Mouse (Mus musculus) liver, postnatal 0 days (tissue): ENCODE results near the gene Dhdds. TPM values are rescaled to one million over a fixed set of nuclear protein-coding genes. Genes with fewer than 3 reads are reported as not detected.

Source experiments
- ATAC-seq: fragments of 200-750 bp; cut with Nextera tagmentation; 2 replicates; pipeline ENCODE4 v1.8.0; 2017; ENCODE audit warnings: mild to moderate bottlenecking, moderate library complexity
- DNase-seq: peaks from one replicate; pipeline ENCODE4 v3.0.0-alpha.2; 2016
- H3K27ac ChIP-seq: fragments of 300-500 bp; sonication (generic); 2 replicates; pipeline ENCODE4 v1.5.1; 2014; ENCODE audit warnings: antibody characterized with exemption, moderate library complexity, mild to moderate bottlenecking, low read depth
- H3K27me3 ChIP-seq: fragments of 300-500 bp; sonication (generic); 2 replicates; pipeline ENCODE4 v1.6.1; 2014; ENCODE audit warnings: low read length, control low read depth, mixed read lengths; ENCODE audit not compliant: insufficient read depth
- H3K36me3 ChIP-seq: fragments of 300-500 bp; sonication (generic); replicated peaks from 2 replicates; pipeline ENCODE4 v1.6.1; 2014; ENCODE audit warnings: mild to moderate bottlenecking, control low read depth, low read length, moderate library complexity, mixed read lengths; ENCODE audit not compliant: insufficient read depth
- H3K4me1 ChIP-seq: fragments of 300-500 bp; sonication (generic); 2 replicates; pipeline ENCODE4 v1.6.1; 2014; ENCODE audit warnings: antibody characterized with exemption, mild to moderate bottlenecking, control low read depth; ENCODE audit not compliant: insufficient read depth
- H3K4me2 ChIP-seq: fragments of 300-500 bp; sonication (generic); 2 replicates; pipeline ENCODE4 v1.6.1; 2014; ENCODE audit warnings: low read depth, mild to moderate bottlenecking, low read length, moderate library complexity, mixed read lengths
- H3K4me3 ChIP-seq: fragments of 300-500 bp; sonication (generic); 2 replicates; pipeline ENCODE4 v1.5.1; 2014; ENCODE audit warnings: low read depth, low read length
- H3K9ac ChIP-seq: fragments of 300-500 bp; sonication (generic); replicated peaks from 2 replicates; pipeline ENCODE4 v1.6.1; 2014; ENCODE audit warnings: mild to moderate bottlenecking, moderate library complexity
- H3K9me3 ChIP-seq: fragments of 300-500 bp; sonication (generic); 2 replicates; pipeline ENCODE4 v1.6.1; 2016; ENCODE audit warnings: mild to moderate bottlenecking, control low read depth, low read length, mixed read lengths
- CTCF ChIP-seq: sonication (generic); IDR thresholded peaks from 2 replicates; pipeline ENCODE4 v1.5.1; 2016; ENCODE audit warnings: antibody characterized with exemption, low read depth
- EP300 ChIP-seq: IDR thresholded peaks from 2 replicates; pipeline ENCODE4 v1.6.1; 2016; ENCODE audit warnings: antibody characterized with exemption, low read depth, mild to moderate bottlenecking
- WGBS: fragments of 180-500 bp; shearing (Covaris S2); extraction: QIAGEN DNeasy Blood & Tissue Kit; methylation state at CpG from one replicate; pipeline ENCODE4 v1.1.7; 2014; ENCODE audit not compliant: insufficient replicate concordance; 5-methylcytosine and 5-hydroxymethylcytosine counted together
- polyA plus RNA-seq: library from polyadenylated mRNA; unstranded; fragments of >200 nt; fragmentation: Nextera tagmentation; extraction: Ambion mirVana; gene quantifications from 2 replicates; pipeline ENCODE4 v1.2.1, GENCODE M21; 2015

The Dhdds gene
- polyA plus RNA-seq, 1 experiment from 2014 or later, result 10.3 TPM

GRCm38 (mm10) chr4:133970876-133971275, 29.8 kb downstream of the Dhdds start:
- DNase-seq, result no peak
- Histone ChIP-seq H3K4me3 (no peak overlapping the region), H3K9me3 (no peaks in the 10 kb centered on the region), H3K27me3 (no peaks in the 10 kb centered on the region), H3K9ac (no peak overlapping the region), H3K27ac (no peak overlapping the region; the same call in 1 of the 2 replicates), H3K36me3 (peaks cover 24% of the 10 kb centered on the region), H3K4me1 (peaks cover 27% of the 10 kb centered on the region), H3K4me2 (no peak overlapping the region)
- TF ChIP-seq EP300 (no peak), CTCF (no peak)
- WGBS, result 87% methylated on average over 13 of the region's 13 CpGs
- no peak for ATAC-seq

DNA sequence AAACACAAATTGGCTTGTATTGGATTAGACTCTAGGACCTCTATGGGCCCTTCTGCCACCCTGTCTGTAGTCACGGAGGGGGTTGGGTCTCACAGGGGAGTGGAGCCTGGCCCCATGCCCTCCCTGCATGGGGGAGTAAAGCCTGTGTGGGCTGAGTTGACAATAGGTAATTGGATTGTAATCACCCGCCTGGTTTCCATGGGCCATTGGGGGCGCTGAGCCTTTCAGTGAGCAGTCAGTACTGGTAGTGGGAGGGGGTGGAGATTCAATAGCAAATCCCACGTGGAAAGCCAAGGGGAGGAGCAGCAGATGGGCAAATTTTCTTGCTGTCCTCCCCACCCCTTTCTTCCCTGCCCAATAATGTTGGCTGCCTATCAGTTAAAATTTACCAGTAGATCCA, 30.5 kb downstream of the Dhdds start:
- no peak for TF ChIP-seq EP300
- no peak for TF ChIP-seq CTCF
- no peak overlapping the region for H3K9ac ChIP-seq
- H3K4me2 ChIP-seq, result no peak overlapping the region
- H3K27me3 ChIP-seq, result no peaks in the 10 kb centered on the region
- WGBS, result 61% methylated on average over 4 of the region's 4 CpGs
- DNase-seq (no peak), ATAC-seq (no peak)
- H3K36me3 ChIP-seq, result peaks cover 27% of the 10 kb centered on the region
- no peaks in the 10 kb centered on the region for H3K9me3 ChIP-seq
- no peak overlapping the region for H3K27ac ChIP-seq
- peaks cover 28% of the 10 kb centered on the region for H3K4me1 ChIP-seq
- no peak overlapping the region for H3K4me3 ChIP-seq

DNA sequence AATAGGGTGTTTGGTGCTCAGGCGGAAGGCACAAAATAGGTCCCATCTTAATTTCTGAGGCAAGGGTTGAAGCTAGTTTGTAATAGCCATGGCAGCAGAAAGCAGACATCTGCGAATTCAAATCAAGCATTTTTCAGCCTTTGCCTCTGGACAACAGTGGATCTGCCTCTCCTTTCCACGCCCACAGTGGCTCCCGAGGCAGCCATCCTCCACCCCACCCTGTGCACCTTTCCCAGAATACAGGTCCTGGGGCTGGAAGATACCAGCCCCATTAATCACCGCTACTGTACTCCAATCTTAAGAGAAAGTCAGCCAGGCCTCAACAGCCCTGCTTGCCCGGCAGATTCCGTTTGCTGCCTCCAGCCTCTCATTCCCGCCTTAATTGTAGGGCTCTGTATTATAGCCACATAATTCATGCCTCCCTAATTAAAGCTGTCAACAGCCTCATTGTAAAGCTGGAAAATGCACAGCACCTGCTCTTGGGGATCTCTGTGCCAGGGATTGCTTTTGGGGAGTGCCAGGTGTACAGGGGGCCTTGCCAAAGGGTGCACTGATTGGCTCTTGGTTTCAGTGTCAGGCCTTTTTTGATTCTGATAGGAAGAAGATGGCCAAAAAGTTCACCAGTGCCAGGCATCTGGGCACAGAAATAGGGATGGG, 31.5 kb downstream of the Dhdds start:
- H3K4me2 ChIP-seq, result peak overlapping the region; percentile 100; the same call in 1 of the 2 replicates
- H3K27me3 ChIP-seq, result no peaks in the 10 kb centered on the region
- H3K36me3 ChIP-seq, result peaks cover 23% of the 10 kb centered on the region
- no peak for TF ChIP-seq EP300
- no peak for TF ChIP-seq CTCF
- H3K4me1 ChIP-seq, result peaks cover 28% of the 10 kb centered on the region
- H3K4me3 ChIP-seq, result peak overlapping the region; percentile 96
- no peak for ATAC-seq
- peak overlapping the region; percentile 100 for H3K27ac ChIP-seq
- no peaks in the 10 kb centered on the region for H3K9me3 ChIP-seq
- 76% methylated on average over 8 of the region's 8 CpGs for WGBS
- DNase-seq, result no peak
- peak overlapping the region; percentile 100; the same call in 1 of the 2 replicates for H3K9ac ChIP-seq

- Histone ChIP-seq H3K27ac (peak within 1 kb of the TSS; percentile 100), H3K27me3 (no peaks in the 10 kb centered on the region), H3K36me3 (peaks cover 30% of the 10 kb centered on the region), H3K4me1 (peaks cover 28% of the 10 kb centered on the region), H3K9ac (peak within 1 kb of the TSS; percentile 100), H3K9me3 (no peaks in the 10 kb centered on the region), H3K4me2 (peak within 1 kb of the TSS; percentile 100), H3K4me3 (peak within 1 kb of the TSS; percentile 96)
- peak; percentile 69 for DNase-seq
- 1% methylated on average over 40 of the region's 42 CpGs for WGBS
- TF ChIP-seq CTCF (0 out of 2 replicates have a peak, but pooled peaks have one; percentile 17), EP300 (no peak)
- ATAC-seq, result peak; percentile 54
These were observed 32.4 kb downstream of the Dhdds start, which contains the start of gene Hmgn2 for GRCm38 (mm10) chr4:133968150-133968921. Gene Hmgn2 (minus strand): TSS chr4:133968650.

DNA sequence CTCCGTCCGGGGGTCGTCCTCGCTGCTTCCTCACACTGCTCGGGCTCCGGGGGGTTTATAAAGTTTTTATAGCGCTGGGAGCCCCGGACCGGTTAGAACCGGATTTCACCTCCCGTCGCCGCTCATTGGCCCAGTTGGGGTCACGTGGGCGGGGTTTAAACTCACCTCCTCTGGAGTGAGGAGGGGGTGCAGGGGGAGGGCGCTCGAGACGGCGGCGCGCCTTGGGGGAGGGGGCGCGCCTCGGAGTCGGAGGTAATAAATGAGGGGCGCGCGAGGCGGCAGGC, 32.9 kb downstream of the Dhdds start:
- H3K4me2 ChIP-seq, result peak overlapping the region; percentile 100
- ATAC-seq, result peak; percentile 75
- peak; percentile 92 for DNase-seq
- peaks cover 35% of the 10 kb centered on the region for H3K36me3 ChIP-seq
- peak overlapping the region; percentile 100 for H3K9ac ChIP-seq
- peaks cover 28% of the 10 kb centered on the region for H3K4me1 ChIP-seq
- peak; percentile 19; the same call in 1 of the 2 replicates for TF ChIP-seq EP300
- TF ChIP-seq CTCF, result no peak
- H3K27me3 ChIP-seq, result no peaks in the 10 kb centered on the region
- no peaks in the 10 kb centered on the region for H3K9me3 ChIP-seq
- H3K4me3 ChIP-seq, result peak overlapping the region; percentile 96
- 2% methylated on average over 26 of the region's 29 CpGs for WGBS
- H3K27ac ChIP-seq, result peak overlapping the region; percentile 100

DNA sequence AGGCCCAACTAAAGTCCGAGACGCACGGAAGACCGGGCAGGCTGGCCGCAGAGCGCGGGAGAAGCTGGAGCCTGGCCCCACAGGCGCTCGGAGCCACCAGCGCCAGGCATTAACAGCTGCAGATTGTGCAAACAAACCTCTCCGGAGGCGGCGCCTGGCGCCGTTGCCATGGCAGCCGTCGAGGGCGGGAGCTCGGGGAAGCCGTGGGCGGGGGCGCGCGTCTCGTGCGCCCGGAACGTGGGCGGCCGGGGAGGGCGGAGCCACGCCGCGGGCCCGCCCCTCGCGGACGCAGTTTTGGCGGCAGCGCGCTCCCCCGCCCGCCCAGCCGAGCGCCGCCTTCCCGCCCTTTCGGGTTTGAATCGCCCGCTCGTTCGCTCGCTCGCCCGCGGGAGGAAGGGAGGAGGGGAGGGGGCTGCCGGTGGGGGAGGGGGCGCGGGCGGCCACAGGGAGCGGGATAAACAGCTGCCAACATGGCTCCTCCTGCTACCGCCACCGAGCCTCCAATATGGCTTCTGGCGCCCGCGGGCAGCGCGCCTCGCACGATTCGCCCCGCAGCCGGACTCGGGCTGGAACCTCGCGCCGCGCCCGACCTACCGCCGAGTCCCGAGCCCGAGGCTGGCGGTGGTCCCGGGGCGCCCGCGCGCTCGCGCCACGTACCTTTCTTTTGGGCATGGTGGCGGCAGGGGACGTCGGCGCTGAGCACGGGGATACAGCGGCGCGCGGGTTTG, 33.4 kb downstream of the Dhdds start:
- H3K9ac ChIP-seq, result peak overlapping the region; percentile 100
- H3K9me3 ChIP-seq, result no peaks in the 10 kb centered on the region
- peak overlapping the region; percentile 100 for H3K4me2 ChIP-seq
- no peaks in the 10 kb centered on the region for H3K27me3 ChIP-seq
- H3K36me3 ChIP-seq, result peaks cover 35% of the 10 kb centered on the region
- H3K4me3 ChIP-seq, result peak overlapping the region; percentile 96
- ATAC-seq (peak; percentile 87), DNase-seq (peak; percentile 99)
- H3K4me1 ChIP-seq, result peaks cover 28% of the 10 kb centered on the region
- no peak; the same call in 1 of the 2 replicates for TF ChIP-seq CTCF
- no peak for TF ChIP-seq EP300
- WGBS, result 6% methylated on average over 59 of the region's 101 CpGs
- peak overlapping the region; percentile 100 for H3K27ac ChIP-seq
